Mouse (Mus musculus) heart, postnatal 4 days (tissue): Measurements from ENCODE around the gene Orc5. TPM values are rescaled to one million over a fixed set of nuclear protein-coding genes. Genes with fewer than 3 reads are reported as not detected.
"Not testable (repeated sequence)": the region's sequence is repeated elsewhere in the genome, so short reads cannot be mapped to it uniquely, and the experiment has no call there.

ENCODE experiments used
- DNase-seq: peaks from one replicate; pipeline ENCODE4 v3.0.0; 2021
- total RNA-seq, 2 experiments: library from RNA; stranded (reverse); gene quantifications; 2 replicates each; pipeline ENCODE4 v1.2.3; 2021

The Orc5 gene
- total RNA-seq, 2 experiments from 2014 or later: 10.2 to 11.9 TPM

DNA sequence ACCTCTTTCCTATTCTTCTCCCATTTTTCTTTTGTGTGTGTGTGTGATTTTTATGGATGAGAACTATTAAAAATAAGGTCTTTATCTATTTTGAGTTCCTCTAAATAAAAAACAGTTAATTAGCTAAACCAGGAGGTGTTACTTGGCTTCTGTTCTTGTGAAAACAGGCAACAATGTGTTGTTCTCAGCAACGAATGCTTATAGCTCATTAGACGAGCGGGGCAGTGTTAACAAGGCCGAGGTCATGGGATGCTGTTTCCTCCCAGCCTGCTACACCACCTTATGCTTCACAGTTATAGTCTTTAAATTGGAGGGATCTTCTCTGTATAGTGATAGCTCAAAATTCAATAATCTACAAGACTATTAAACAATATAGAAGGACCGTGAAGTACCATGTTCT lies 17.7 kb downstream of the Orc5 start:
- DNase-seq: no peak

DNA sequence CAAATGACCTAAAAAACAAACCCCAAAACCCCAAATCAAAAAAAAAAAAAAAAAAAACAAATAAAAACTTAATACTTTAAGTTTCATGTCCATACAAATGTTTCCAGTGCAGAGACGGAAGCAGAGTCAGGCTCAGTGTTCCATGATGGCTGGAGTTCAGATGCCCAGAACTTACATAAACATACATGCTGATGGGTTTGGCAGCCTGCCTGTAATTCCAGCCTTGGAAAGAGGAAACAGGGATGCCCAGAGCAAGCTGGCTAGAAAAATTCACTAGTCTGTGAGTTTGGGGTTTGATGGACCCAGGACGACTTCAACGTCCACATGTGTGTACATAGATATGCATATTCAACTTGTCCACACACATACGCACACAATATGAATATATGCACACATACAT lies 27.6 kb downstream of the Orc5 start:
- no peak for DNase-seq

DNA sequence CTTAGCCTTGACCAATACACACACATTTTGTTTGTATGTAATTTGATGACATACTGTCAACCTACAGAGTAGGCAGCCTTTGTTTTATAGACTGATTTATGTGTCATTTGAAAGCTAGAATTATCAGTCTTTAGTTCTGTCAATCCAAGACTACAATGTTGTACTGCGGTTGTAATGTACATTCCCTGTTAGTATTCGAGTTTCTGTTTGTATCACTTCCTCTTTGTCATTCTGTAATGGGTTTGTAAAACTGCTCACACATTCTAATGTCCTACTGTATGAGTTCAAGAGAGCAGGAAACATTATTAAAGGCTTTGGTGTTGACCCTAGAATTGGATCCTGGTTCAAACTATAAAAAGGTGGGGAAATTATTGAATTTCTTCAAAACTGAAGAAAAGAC lies 30.5 kb downstream of the Orc5 start:
- no peak for DNase-seq

DNA sequence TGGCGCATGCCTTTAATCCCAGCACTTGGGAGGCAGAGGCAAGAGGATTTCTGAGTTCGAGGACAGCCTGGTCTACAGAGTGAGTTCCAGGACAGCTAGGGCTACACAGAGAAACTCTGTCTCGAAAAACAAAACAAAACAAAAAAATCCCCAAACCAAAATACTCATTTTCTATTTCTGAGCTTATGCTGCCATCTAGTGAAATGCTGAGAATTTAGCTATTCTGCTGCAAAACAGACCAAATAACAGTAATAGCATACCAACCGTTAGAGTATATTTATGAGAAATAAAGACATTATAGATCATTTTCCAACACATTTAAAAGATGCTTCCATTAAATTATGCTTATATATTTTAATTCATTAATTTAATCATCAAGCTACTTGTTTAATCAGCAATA lies 34.5 kb downstream of the Orc5 start:
- not testable (repeated sequence) for DNase-seq

DNA sequence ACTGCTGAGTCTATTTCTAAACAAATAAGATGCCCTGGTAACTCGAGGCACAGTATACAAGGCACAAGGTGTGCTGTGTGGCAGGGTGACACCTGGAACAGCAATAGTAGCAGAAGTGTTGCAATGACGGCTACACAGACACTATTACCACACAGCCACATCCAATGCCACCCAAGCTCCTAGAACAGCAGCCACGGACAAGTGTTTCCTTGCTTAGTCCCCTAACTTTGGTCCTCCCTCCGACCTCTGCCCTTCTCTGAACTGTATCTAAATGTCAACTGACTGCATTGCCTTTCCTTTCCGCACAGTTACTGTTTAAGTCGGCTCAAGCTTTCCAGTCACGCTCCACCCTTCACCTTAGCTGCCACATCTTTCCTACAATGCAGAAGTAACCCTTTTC lies 36.0 kb downstream of the Orc5 start:
- DNase-seq: not testable (repeated sequence)

DNA sequence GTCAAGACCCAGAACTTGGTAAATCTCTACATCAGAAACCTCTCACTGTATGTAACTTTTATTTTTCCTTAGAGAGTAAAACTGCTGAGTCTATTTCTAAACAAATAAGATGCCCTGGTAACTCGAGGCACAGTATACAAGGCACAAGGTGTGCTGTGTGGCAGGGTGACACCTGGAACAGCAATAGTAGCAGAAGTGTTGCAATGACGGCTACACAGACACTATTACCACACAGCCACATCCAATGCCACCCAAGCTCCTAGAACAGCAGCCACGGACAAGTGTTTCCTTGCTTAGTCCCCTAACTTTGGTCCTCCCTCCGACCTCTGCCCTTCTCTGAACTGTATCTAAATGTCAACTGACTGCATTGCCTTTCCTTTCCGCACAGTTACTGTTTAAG lies 37.6 kb downstream of the Orc5 start:
- not testable (repeated sequence) for DNase-seq

DNA sequence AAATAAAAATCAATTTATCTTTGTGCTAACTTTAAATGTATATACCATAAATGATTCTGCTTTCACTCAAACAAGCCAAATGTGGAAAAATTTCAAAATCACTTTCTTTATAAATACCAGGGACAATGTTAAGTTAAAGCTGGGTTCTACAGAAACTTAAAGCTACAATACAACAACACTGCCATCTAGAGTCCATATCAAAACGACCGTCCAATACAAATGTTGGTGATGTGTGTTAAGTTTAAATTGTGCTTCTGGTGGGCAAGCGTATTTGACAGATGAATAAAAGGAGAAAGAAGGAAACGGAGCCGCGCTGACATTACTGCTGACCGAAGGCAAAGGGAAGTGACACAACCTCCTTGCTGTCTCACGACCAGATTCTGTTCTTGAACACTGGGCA lies 38.4 kb downstream of the Orc5 start:
- no peak for DNase-seq

DNA sequence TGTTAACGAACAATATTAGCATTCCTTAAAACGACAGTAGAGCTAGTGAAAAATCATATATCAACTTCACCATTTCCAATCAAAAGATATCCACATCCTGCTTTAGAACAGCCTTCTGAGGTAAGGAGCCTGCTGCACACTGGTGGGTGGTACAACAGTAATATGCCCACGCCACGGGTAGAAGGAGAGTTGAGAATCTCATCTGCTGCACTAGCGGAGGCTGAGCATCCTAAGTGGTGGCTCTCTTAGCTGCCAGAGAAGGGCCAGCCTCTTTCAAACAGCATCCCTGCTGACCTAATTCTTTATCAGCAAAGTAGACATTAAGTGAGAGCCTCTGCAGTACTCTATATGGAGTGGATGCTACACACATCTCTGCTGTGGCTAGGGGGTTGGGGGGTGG lies 41.7 kb downstream of the Orc5 start:
- no peak for DNase-seq

DNA sequence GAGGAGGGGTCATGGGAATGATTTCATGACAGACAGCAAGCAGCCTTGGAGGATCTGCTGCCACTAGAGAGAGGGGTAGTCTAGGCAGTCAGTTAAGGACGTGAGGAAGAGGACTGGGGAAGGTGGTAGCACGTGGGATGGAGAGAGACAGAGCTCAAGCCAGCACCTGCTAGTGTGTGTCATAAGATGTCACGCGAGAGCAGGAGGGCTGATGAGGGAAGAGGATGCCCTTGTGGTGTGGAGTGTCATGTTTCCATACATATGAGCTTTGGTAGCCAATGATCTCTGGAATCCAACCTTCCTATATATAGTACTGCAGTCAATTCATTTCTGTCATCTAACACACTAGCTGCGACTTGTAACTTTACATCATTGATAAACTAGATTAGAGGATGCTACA lies 50.8 kb downstream of the Orc5 start:
- DNase-seq: no peak

DNA sequence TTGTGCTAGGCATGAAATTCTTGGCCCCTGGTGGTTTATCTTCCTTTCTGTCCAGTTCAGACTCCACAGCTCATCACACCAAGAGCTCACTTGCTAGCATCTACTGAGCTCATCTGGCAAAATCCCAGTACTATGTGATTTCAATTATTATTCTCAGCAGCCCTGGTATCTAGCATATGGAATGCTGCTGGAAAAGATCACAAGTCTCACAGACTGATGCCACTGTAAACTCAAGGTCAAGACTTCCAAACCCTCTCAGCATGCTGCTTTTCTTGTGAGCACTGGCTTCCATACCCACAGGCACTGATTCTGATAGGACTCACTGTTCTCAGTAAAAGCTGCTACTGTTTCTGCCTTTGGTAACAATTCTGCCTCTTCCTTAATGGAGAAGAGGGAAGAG lies 59.1 kb downstream of the Orc5 start:
- DNase-seq: no peak

DNA sequence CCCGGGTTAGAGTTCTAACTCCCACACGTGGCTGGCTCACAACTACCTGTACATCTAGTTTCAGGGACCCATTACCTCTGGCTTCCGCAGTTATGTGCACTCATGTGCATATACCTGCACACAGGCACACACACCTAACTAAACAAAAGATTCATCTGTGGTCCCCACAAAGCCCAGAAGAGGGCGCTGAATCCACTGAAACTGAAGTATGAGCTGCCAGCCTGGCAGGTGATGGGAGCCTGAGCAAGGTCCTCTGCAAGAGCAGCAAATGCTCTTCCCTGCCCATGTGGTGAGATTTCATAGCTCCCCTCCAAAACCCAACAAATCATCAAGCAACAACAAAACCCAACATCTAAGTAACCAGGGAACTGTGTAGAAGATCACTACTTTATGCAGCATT lies 61.1 kb downstream of the Orc5 start:
- peak; percentile 8 for DNase-seq

DNA sequence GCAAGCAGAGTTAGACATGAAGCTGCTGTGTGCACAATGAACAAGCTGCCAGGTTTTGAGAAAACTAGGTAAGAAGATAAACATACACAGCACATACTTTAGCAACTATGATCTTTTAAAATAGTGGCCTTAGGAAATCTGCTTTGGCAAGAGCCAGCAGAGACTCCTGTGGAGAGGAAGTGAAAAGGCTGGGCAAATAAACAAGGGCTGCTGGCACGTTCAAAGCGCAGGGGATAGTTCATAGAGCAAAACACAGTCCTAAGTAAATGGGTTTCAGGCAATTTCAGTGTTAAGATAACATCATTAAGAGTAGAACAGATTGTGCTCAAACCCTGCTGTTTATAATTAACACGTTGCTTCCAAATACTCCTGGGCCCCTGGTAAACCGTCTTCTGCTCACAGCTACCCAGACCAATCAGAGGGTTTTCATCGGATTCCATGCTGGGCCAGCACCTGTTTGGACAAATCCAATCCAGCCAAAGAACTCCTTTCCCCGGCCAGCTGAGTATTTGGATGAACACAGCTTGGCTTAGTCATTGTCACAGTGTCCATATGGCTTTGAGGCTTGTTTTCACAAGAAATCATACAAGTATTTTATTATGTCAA lies 63.5 kb downstream of the Orc5 start:
- no peak for DNase-seq

DNA sequence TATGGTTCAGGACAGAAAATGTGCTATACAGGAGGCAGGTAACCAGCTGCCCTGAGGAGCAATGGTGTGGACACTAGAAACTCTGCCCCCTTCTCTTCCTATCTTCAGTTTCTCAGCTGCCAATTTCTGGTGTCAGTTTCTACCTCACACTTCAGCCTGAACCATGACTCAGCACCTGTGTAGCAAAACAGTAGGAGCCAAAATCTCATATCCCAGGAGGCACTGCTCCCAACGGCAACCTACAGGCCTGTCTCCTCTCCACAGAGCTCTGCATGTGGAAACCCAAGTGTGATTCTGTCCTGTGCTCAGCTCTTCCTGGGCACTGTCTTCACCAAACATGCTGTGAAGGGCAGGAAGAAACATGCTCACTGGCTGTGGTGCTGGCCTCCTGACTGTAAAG lies 64.5 kb downstream of the Orc5 start:
- DNase-seq: no peak

DNA sequence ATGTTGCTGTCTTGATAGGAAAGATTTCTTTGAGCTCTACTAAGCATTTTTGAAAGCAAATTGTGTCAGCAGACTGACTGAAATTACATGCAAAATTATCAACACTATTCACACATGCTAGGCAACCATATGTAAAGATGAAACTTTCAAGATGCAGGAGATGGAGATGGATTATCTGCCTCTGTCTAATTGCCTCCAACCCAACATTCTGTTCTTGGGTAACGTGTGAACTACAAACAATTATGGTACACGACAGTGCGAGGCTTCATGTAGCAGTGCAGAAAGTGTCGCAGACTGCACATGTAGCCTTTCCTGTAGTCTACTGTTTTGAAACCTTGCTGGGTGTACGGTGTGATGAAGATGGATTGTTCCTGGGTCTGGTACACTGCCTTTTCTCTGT lies 67.7 kb downstream of the Orc5 start:
- no peak for DNase-seq

DNA sequence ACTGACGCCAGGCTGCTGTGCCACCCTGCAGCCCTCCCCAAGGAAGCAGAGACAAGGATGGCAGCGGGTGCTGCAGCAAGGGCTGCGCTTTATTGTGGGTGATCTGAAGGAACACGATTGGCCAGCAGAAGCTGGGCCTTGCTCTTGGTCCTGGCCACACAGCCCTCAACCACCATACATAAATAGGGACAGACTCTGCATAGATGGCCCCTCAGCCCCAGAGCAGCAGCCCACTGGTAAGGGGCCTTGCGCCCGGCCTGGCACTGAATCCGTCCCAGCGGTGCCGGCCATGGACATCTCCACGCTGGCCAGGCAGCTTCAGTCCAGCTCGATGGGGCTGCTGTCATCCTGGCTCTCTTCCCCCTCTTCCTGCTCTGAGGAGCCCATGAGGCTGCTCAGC lies 77.8 kb downstream of the Orc5 start:
- DNase-seq: not testable (repeated sequence)

DNA sequence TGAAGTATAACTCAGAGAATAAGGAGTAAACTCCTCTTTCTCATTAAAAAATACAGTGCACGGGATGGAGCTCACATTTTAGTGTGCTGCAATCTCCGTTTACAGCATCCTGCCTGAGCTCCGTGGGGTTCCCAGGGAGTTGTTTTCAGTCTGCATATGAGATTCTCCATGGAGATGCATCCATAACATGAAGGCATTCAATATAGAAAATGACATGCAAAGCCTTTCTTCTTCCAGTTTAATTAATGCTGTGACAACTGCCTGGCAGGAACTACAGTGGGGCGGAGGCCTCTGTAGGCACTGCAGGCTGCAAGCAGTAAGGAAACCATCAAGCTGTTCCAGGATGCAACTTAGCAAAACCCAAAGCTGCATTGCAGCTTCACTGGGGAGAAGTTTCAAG lies 79.0 kb downstream of the Orc5 start:
- DNase-seq: no peak

DNA sequence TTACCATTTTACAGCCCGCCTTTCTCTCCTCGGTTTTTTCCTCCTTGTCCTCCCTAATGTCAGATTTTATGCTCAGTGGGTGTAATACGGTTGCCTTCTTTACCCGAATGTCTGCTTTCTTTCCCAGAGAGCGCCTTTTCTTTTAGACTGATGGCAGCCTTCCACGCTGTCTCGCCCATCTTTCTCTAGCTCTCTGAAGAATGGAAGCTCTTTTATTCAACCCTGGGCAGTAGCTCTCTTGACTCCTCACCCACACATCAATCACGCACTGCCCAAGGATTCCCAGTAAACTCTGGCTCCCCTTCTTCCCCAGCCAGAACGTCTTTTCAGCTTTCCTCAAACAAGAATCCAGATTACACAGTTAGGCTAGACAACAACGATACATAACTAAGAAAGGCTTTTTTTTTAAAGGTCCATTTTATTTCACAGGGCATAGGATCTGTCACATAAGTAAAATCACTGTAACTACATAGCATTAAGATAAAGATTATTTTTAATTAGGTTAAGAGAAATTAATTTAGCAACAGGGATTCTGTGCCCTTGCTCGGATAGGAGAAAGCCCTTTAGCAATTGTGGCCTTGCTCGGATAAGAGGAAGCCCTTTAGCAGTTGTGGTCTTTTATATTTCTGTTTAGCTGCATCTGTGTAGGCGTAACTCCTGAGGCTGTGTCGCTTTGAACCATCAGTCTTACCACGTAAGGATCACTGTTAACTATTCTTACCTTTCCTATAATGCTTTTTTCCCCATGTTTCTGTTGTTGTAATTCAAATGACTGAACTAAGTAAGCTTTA lies 97.2 kb downstream of the Orc5 start:
- DNase-seq: no peak

DNA sequence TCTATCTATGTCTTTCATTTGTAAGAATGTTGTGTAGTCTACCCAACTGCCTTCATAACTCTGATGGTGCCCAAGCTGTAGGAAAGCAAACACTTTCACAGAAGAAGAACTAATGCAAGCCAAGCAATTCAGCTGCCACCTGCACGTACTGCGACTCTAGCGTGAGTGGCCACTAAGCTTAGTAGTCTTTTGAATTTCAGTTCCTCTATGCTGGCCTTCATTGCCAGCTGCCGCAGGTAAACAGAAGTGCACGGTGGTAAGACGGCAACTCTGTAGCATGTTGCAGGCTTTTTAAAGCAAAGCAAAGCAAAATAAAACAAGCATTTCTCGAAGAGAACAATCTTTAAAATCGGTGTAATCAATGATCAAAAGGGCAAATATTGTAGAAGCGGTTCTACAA lies 97.8 kb downstream of the Orc5 start:
- DNase-seq: no peak

DNA sequence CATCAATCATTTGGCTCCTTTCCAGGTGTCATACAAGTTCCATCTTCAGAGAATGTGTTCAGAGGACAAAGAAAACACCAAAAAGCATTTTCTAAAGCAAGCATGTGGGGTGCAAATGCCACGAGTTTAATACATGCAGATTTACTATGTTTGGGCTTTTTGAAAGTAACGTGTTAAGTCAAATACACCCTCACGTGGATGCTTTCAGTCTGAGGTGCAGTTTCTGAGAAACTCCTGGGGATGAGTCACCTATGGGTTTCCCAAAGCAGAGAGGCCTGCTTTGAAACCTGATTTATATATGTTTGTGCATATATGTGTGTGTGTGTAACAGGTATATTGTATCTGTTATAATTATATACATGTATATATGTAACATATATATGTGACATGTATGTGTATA lies 98.5 kb downstream of the Orc5 start:
- DNase-seq: no peak

DNA sequence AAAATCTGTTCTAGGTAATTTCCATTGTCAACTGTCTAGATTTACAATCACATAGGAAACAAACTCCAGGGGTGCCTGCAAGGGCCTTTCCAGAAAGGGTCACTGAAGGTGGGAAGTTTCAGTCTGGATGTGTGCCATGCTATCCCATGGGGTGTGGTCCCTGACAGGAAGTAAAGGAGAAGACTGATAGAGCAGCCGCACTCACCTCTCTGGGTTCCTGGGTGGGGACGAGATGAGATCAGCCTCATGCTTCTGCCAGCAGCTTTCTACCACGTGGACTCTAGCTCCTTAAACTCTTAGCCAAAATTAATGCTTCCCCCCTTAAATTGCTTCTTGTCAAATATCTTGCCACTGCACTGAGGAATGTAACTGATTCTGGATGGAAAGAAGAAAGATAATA lies 100.7 kb downstream of the Orc5 start:
- no peak for DNase-seq
